Mouse (Mus musculus) liver, postnatal 0 days (tissue): Measurements from ENCODE around the gene Agpat1. TPM values are rescaled to one million over a fixed set of nuclear protein-coding genes. Genes with fewer than 3 reads are reported as not detected.

Experiments used
- ATAC-seq: fragments of 200-750 bp; cut with Nextera tagmentation; 2 replicates; pipeline ENCODE4 v1.8.0; 2017; ENCODE audit warnings: mild to moderate bottlenecking, moderate library complexity
- DNase-seq: peaks from one replicate; pipeline ENCODE4 v3.0.0-alpha.2; 2016
- H3K27ac ChIP-seq: fragments of 300-500 bp; sonication (generic); 2 replicates; pipeline ENCODE4 v1.5.1; 2014; ENCODE audit warnings: antibody characterized with exemption, moderate library complexity, mild to moderate bottlenecking, low read depth
- H3K27me3 ChIP-seq: fragments of 300-500 bp; sonication (generic); 2 replicates; pipeline ENCODE4 v1.6.1; 2014; ENCODE audit warnings: low read length, control low read depth, mixed read lengths; ENCODE audit not compliant: insufficient read depth
- H3K36me3 ChIP-seq: fragments of 300-500 bp; sonication (generic); replicated peaks from 2 replicates; pipeline ENCODE4 v1.6.1; 2014; ENCODE audit warnings: mild to moderate bottlenecking, control low read depth, low read length, moderate library complexity, mixed read lengths; ENCODE audit not compliant: insufficient read depth
- H3K4me1 ChIP-seq: fragments of 300-500 bp; sonication (generic); 2 replicates; pipeline ENCODE4 v1.6.1; 2014; ENCODE audit warnings: antibody characterized with exemption, mild to moderate bottlenecking, control low read depth; ENCODE audit not compliant: insufficient read depth
- H3K4me2 ChIP-seq: fragments of 300-500 bp; sonication (generic); 2 replicates; pipeline ENCODE4 v1.6.1; 2014; ENCODE audit warnings: low read depth, mild to moderate bottlenecking, low read length, moderate library complexity, mixed read lengths
- H3K4me3 ChIP-seq: fragments of 300-500 bp; sonication (generic); 2 replicates; pipeline ENCODE4 v1.5.1; 2014; ENCODE audit warnings: low read depth, low read length
- H3K9ac ChIP-seq: fragments of 300-500 bp; sonication (generic); replicated peaks from 2 replicates; pipeline ENCODE4 v1.6.1; 2014; ENCODE audit warnings: mild to moderate bottlenecking, moderate library complexity
- H3K9me3 ChIP-seq: fragments of 300-500 bp; sonication (generic); 2 replicates; pipeline ENCODE4 v1.6.1; 2016; ENCODE audit warnings: mild to moderate bottlenecking, control low read depth, low read length, mixed read lengths
- CTCF ChIP-seq: sonication (generic); IDR thresholded peaks from 2 replicates; pipeline ENCODE4 v1.5.1; 2016; ENCODE audit warnings: antibody characterized with exemption, low read depth
- EP300 ChIP-seq: IDR thresholded peaks from 2 replicates; pipeline ENCODE4 v1.6.1; 2016; ENCODE audit warnings: antibody characterized with exemption, low read depth, mild to moderate bottlenecking
- WGBS: fragments of 180-500 bp; shearing (Covaris S2); extraction: QIAGEN DNeasy Blood & Tissue Kit; methylation state at CpG from one replicate; pipeline ENCODE4 v1.1.7; 2014; ENCODE audit not compliant: insufficient replicate concordance; 5-methylcytosine and 5-hydroxymethylcytosine counted together
- polyA plus RNA-seq: library from polyadenylated mRNA; unstranded; fragments of >200 nt; fragmentation: Nextera tagmentation; extraction: Ambion mirVana; gene quantifications from 2 replicates; pipeline ENCODE4 v1.2.1, GENCODE M21; 2015

Gene Agpat1
- polyA plus RNA-seq, 1 experiment from 2014 or later, result 11.1 TPM

DNA sequence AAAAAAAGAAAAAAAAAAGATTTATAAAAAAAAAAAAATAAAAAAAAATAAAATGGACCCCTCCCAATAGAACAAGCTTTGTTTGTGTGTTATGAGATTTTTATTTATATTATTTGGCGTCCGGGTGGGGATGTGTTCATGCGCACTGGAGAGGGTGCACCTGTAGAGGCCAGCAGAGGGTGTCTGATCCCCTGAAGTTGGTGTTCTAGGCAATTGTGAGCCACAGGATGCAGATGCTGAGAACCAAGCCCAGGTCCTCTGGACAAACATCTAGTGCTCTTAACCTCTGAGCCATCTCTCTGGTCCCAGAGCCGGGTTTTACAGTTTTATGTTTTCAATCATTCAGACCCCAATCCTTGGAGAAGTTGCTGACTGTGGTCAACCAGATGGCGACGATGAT, 43.6 kb upstream of the Agpat1 start:
- no peak for ATAC-seq
- TF ChIP-seq CTCF (no peak), EP300 (no peak)
- Histone ChIP-seq H3K4me1 (0 out of 2 replicates have a peak, but pooled peaks cover 3% of the 10 kb centered on the region), H3K9me3 (no peaks in the 10 kb centered on the region), H3K4me3 (no peak overlapping the region), H3K27me3 (no peaks in the 10 kb centered on the region), H3K36me3 (no peaks in the 10 kb centered on the region), H3K9ac (no peak overlapping the region), H3K27ac (no peak overlapping the region), H3K4me2 (0 out of 2 replicates have a peak overlapping the region, but pooled peaks have one; percentile 55)
- no peak for DNase-seq
- 85% methylated on average over 6 of the region's 6 CpGs for WGBS

GRCm38 (mm10) chr17:34561200-34561599, 42.9 kb upstream of the Agpat1 start:
- Histone ChIP-seq H3K4me1 (no peaks in the 10 kb centered on the region), H3K36me3 (no peaks in the 10 kb centered on the region), H3K9me3 (no peaks in the 10 kb centered on the region), H3K27me3 (no peaks in the 10 kb centered on the region), H3K4me3 (no peak overlapping the region), H3K9ac (no peak overlapping the region), H3K27ac (peak overlapping the region; percentile 70), H3K4me2 (peak overlapping the region; percentile 55)
- TF ChIP-seq CTCF (no peak), EP300 (no peak)
- DNase-seq, result peak; percentile 69
- WGBS, result 29% methylated on average over 8 of the region's 8 CpGs
- peak; percentile 27; the same call in 1 of the 2 replicates for ATAC-seq

DNA sequence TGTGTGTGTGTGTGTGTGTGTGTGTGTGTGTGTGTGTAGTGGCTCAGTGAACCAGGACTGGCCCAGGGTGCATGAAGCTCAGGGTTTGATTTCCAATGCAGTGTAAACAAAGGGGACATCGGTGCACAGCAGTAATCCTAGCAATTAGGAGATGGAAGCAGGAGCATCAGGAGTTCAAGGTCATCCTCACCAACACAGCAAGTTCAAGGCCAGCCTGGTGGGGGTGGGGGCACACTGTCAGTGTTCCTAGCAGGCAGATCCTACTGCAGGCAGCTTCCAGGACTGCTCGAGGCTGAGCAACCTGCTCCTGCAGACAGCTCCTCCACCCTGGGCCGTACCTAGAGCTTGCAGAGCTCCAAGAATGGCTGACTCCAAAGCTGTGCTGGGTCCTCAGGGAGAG, 41.5 kb upstream of the Agpat1 start:
- Histone ChIP-seq H3K4me1 (no peaks in the 10 kb centered on the region), H3K36me3 (no peaks in the 10 kb centered on the region), H3K4me2 (no peak overlapping the region), H3K27ac (no peak overlapping the region), H3K4me3 (no peak overlapping the region), H3K27me3 (no peaks in the 10 kb centered on the region; the same call in 1 of the 2 replicates), H3K9ac (no peak overlapping the region), H3K9me3 (no peaks in the 10 kb centered on the region)
- ATAC-seq, result no peak
- 56% methylated on average over 3 of the region's 3 CpGs for WGBS
- TF ChIP-seq CTCF (no peak), EP300 (no peak)
- DNase-seq, result no peak

DNA sequence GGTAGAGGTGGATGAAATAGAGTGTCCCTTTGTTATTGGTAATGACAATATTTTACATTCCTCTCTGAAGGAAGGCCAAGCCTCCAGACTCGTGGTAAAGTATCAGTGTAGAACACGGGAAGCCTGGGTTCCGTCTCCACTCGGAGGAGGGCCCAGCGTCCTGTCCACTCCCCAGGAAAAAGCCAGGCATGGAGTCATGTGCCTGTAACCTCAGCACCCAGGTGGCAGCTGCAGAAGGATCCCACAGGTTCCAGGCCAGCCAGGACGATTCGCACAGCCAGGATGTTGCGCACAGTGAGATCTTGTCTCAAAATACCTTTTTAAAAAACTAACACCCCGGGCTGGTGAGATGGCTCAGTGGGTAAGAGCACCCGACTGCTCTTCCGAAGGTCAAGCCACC, 40.7 kb upstream of the Agpat1 start:
- Histone ChIP-seq H3K4me2 (no peak overlapping the region), H3K9me3 (no peaks in the 10 kb centered on the region), H3K9ac (no peak overlapping the region), H3K4me3 (no peak overlapping the region), H3K4me1 (no peaks in the 10 kb centered on the region), H3K27me3 (no peaks in the 10 kb centered on the region; the same call in 1 of the 2 replicates), H3K36me3 (no peaks in the 10 kb centered on the region), H3K27ac (no peak overlapping the region)
- WGBS, result 75% methylated on average over 11 of the region's 11 CpGs
- DNase-seq, result no peak
- no peak for ATAC-seq
- TF ChIP-seq EP300 (no peak), CTCF (no peak)

DNA sequence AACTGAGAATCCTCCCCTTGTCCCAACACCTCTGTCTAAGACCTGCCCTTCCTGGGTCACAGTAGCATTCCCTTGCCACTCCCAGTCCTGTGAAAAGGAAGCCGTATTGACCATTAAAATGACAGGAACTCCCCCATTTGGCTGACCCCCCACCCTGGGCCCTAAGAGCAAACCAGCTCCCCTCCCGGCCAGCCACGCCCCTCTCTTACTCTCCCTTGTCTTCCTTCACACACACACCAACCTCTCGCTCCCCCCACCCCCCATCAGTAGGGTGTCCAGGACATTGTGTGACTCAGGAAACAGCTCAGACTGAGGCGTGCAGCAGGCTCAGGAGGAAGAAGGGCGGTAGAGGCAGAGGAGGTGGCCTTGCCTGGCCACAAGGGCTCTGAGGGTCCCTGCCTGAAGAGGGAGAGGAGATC, 40.0 kb upstream of the Agpat1 start, which contains the start of gene Notch4:
TSS of gene Notch4 (plus strand) at position 266 of the 419 bp plus-strand sequence.
- peak within 1 kb of the TSS; percentile 26; the same call in 1 of the 2 replicates for H3K9ac ChIP-seq
- peak within 1 kb of the TSS; percentile 64 for H3K27ac ChIP-seq
- H3K36me3 ChIP-seq, result no peaks in the 10 kb centered on the region
- WGBS, result 17% methylated on average over 6 of the region's 6 CpGs
- H3K27me3 ChIP-seq, result no peaks in the 10 kb centered on the region; the same call in 1 of the 2 replicates
- H3K4me1 ChIP-seq, result no peaks in the 10 kb centered on the region
- no peak for DNase-seq
- H3K9me3 ChIP-seq, result no peaks in the 10 kb centered on the region
- peak within 1 kb of the TSS; percentile 44 for H3K4me2 ChIP-seq
- TF ChIP-seq EP300, result no peak
- TF ChIP-seq CTCF, result no peak
- peak within 1 kb of the TSS; percentile 13; the same call in 1 of the 2 replicates for H3K4me3 ChIP-seq
- ATAC-seq, result peak; percentile 44

DNA sequence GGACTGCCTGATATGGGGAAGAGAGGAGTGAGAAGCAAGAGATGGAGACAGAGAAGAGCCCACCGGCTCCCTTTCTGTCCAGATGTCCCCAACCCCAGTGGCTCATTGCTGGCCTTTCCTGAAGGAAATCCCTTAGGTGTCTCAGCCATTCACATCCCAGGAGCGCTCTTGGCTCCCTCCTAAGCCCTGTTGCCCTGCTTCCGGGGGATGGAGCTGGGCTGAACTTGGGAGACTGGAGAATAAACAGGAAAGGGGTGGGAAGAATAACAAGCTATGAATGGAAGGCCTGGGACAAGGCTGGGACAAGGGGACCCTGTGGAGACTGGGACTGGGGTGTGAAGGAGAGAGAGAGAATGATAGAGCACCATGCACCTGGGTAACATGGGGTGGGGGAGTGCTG, 39.3 kb upstream of the Agpat1 start:
- no peaks in the 10 kb centered on the region; the same call in 1 of the 2 replicates for H3K27me3 ChIP-seq
- 48% methylated on average over 3 of the region's 3 CpGs for WGBS
- H3K9ac ChIP-seq, result no peak overlapping the region
- ATAC-seq, result no peak
- peak overlapping the region; percentile 64 for H3K27ac ChIP-seq
- H3K4me2 ChIP-seq, result peak overlapping the region; percentile 44
- peak overlapping the region; percentile 13; the same call in 1 of the 2 replicates for H3K4me3 ChIP-seq
- no peaks in the 10 kb centered on the region for H3K36me3 ChIP-seq
- no peak for DNase-seq
- H3K4me1 ChIP-seq, result no peaks in the 10 kb centered on the region
- H3K9me3 ChIP-seq, result no peaks in the 10 kb centered on the region
- TF ChIP-seq EP300 (no peak), CTCF (no peak)
